Mouse (Mus musculus) urinary bladder, adult 2 months (tissue): ENCODE data around the gene Prss46. TPM values are rescaled to one million over a fixed set of nuclear protein-coding genes. Genes with fewer than 3 reads are reported as not detected.

Experiments
- DNase-seq: peaks from one replicate; pipeline ENCODE4 v3.0.0; 2022; ENCODE audit warnings: low spot score
- polyA plus RNA-seq: library from polyadenylated mRNA; depleted of rRNA; stranded (reverse); fragments of >200 nt; gene quantifications from 2 replicates; pipeline ENCODE4 v1.2.3, GENCODE M21; 2012

The Prss46 gene
- polyA plus RNA-seq, 1 experiment, result not detected

- no peak for DNase-seq
Measured at GRCm38 (mm10) chr9:110858967-110859596, 14.8 kb downstream of the Prss46 start.

GRCm38 (mm10) chr9:110871030-110871429 lies 26.7 kb downstream of the Prss46 start:
- no peak for DNase-seq

GRCm38 (mm10) chr9:110873681-110874659 lies 29.7 kb downstream of the Prss46 start:
- no peak for DNase-seq

DNA sequence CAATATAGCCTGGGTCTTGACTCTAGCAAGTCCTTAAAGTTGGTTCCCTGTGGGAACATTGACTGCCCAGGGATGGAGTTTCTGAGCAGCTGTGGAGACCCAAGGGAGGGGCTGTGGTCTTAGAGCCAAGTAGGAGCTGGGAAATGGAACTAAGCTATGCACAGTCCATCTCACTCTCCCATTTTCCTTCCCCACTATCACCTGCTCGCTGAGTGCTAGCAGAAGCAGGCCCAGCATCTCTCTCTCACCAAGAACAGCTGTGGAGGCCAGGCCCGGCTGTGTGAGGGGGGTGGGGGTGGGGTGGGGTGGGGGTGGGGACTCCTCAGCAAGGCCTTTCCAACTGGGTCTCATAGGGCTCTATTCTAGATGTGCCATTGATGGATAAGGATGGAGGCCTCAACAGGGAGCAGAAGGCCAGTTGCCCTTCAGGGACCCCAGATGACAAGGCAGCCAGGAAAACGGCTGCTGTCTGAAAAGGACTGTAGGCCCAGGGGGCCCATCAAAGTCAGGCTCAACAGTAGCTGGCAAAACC lies 30.4 kb downstream of the Prss46 start:
- no peak for DNase-seq

- no peak for DNase-seq
Measured at GRCm38 (mm10) chr9:110875288-110875695, 31.0 kb downstream of the Prss46 start.

- no peak for DNase-seq
Measured at GRCm38 (mm10) chr9:110877353-110877752, 33.0 kb downstream of the Prss46 start.

DNA sequence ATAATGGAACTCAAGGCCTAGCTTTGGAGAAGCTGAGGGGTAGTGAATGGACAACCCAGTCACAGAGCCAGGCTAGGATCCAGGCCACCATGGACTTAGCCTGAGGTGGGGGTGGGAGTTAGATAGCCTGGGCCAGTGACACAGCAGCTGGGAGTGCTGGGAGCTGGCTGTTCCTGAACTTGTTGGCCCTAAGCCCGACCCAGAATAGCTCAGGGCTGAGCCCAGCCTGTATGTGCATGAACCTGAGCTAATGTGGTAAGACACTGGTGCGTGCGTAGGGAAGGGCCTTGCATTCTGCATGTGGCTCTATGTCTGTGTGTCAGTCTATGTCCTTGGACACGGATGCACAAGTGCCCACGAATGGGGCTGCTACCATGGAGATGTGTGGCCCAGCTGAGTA lies 33.6 kb downstream of the Prss46 start:
- DNase-seq, result no peak

DNA sequence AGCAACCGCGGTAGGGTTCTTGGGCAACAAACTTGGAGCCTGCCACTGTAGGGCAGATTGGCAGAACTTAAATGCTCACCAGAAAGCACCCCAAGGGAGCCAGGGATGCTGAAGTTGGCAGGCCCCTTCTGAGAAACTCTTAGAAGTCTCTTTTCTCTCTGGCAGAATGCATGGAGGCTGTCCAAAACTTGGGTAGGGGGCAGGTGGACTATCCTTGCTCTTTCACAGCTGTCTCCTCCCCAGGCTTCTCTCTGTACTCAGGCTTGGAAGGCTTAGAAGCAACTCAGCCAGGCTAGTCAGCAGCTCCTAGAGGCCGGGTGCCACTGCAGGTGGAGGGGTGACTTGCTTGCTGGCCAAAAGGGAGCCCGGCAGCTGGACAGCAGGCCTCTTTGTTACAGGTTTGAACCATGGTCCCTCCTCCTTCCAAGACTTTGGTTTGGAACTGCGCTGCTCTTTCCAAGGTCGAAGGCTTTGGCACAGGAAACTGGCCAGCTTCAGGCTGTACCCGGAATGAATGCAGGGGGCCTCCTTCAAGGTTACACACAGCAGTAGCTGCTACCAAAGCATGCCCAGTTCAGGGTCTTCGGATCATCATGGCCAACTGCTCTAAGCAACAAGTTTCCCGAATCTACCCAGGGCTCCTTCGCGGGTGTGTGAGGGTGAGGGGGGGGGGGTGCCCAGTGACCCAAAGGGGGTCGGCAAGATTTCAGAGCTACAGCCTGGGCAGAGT lies 35.0 kb downstream of the Prss46 start, which contains the start of gene Als2cl:
TSS of gene Als2cl (plus strand) at position 680 of the 730 bp plus-strand sequence.
- no peak for DNase-seq

DNA sequence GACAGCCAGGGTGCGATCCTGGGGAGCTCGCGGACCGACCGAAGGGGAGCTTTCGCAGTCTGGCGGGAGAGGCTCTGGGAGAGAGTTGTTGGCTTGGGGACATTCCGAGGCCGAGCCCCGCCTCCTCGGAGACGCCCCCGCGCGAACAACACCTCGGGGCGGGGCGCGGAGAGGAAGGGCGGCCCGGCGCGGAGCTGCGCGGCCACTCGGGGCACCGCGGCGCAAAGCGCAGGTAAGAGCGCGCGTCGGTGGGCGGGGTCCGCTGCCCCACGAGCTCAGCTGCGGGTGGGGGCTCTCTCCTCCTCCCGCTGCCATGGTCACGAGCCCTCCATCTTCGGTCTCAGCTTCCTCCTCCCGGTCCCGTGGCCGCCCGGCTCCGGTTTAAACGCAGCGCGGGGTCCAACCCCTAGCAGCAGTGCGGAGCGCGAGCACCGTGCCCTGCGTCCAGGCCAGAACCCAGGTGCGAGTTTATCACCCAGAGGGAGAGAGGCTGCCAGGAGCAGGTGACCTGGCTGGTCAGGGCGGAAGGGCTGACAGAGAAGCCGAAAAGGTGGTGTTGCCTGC lies 35.8 kb downstream of the Prss46 start, which contains the start of gene Tmie:
TSS of gene Tmie (minus strand) at position 116 of the 564 bp plus-strand sequence.
- DNase-seq, result peak; percentile 74

GRCm38 (mm10) chr9:110880772-110881171 lies 36.5 kb downstream of the Prss46 start:
- DNase-seq, result peak; percentile 44

DNA sequence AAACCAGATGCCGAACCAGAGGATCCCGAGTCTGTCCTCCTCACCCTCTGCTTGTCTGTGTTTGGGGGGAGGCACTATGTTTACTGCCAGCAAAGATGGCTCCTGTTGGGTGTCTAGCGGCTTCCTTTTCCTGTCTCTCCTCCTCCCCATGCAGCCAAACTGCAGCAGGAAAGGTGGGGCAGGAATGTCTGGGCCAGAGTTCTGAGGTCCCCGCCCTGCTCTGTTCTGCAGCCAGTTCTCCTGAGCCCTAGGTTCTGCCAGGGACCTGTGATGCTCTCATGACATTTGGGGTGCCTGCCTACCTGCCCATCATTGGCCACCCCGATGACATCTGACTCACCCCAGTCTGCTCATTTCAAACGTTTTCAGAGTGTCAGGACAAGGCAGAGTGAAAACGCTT lies 37.6 kb downstream of the Prss46 start:
- no peak for DNase-seq

DNA sequence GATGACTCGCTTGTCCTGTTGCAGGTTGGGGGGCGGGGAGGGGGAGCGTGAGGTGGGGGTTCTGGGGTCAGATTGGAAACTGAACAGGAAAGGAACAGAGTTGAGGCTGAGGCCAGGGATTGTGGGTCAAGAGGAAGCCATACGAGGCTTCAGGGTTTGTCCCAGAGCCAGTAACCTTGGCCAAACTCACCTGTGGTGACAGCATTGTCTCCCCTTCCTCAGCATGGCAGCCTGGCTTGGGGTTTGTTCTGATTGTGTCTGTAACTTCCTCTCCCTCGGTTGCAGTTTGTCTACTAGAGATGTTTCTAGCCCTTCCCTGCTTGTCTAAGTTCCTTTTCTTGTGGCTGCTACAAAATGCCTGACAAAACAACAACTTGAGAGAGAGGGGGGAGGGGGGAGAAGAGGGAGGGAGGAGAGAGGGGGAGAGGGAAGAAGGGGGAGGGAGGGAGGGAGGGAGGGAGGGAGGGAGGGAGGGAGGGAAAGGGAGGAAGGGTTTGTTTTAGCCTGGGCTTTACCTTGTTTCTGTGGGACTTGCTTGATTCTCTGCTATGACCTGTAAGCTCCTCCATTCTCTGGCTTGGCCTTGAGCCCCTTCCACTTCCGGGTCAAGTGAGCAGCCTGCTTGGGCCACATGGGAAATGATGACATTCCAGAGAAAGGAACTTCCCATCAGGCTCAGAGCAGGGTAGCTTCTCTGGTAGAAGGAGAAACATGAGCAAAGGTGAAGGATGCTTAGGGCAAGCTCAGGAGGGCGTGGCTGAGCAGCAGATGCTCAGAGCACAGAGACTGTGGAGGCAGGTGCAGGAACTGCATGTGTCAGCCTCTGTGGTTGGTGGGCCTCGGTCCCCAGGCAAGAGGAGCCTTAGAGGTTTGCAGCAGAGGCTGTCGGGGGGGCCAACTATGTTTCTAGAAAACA lies 43.3 kb downstream of the Prss46 start:
- DNase-seq, result no peak

DNA sequence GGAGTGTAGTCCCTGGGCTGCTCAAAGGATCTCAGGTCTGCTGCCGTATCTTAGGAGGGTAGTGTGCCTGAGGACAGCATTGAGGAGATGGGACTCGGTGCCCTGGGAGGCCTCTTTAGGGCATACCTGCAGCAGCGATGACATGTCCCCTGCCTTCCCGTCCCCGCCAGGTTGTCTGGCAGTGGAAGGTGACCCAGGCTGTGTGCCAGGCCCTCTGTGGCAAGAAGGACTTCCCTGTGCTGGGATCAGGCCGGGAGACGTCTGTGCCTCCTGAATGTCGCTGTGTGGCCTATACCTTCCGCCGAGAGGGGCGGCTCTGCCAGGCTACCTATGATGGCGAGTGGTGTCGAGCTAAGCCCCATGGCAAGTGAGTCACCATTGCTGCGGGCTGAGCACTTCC lies 44.6 kb downstream of the Prss46 start:
- DNase-seq, result no peak

- no peak for DNase-seq
Measured at GRCm38 (mm10) chr9:110890026-110890783, 45.9 kb downstream of the Prss46 start.

GRCm38 (mm10) chr9:110891077-110891828 lies 46.9 kb downstream of the Prss46 start:
- no peak for DNase-seq

GRCm38 (mm10) chr9:110892552-110892951 lies 48.2 kb downstream of the Prss46 start:
- no peak for DNase-seq

GRCm38 (mm10) chr9:110893429-110893828 lies 49.1 kb downstream of the Prss46 start:
- DNase-seq, result no peak

DNA sequence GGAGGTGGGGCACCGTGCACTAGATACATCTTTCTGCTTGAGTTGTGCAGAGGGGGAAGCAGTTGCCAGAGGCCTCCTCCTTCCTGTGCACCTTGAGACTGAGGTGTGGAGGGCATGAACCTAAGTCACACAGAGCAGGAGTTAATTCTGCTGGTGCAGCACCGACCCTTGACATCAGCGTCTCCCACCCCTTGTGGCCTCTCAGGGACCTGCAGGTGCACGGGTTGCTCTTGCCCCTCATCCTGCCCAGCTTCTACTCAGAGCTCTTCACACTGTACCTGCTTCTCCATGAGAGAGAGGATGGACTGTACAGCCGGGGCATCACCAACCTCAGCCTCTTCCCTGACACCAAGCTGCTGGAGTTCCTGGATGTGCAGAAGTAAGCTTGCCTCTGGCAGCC lies 51.2 kb downstream of the Prss46 start:
- DNase-seq, result no peak

- no peak for DNase-seq
Measured at GRCm38 (mm10) chr9:110895994-110896393, 51.7 kb downstream of the Prss46 start.
